Mouse (Mus musculus) left cerebral cortex, postnatal 14 days (tissue): Measurements from ENCODE around the gene Mbip. TPM values are rescaled to one million over a fixed set of nuclear protein-coding genes. Genes with fewer than 3 reads are reported as not detected.

Source experiments
- DNase-seq, 2 experiments: peaks; one replicate each; pipeline ENCODE4 v3.0.0; 2021 to 2022; ENCODE audit warnings: low spot score in 2 of 2, mixed read lengths in 1 of 2
- intact Hi-C: fragments of 180-260 bp; cut with DNase I; formaldehyde crosslinking; loops from one replicate; pipeline ENCODE4 v1.15.1; 2025
- long read RNA-seq, 2 experiments: library from polyadenylated mRNA; stranded (forward); transcript quantifications; one replicate each; pipeline ENCODE4 v2.0.0; 2021
- total RNA-seq, 2 experiments: library from RNA; stranded (reverse); gene quantifications; 2 replicates each; pipeline ENCODE4 v1.2.3; 2021

Mbip gene
- total RNA-seq: 10 to 100 TPM; 18.9 to 19.3 TPM
- long read RNA-seq, experiment 1, transcript Mbip-201 (9 exons, 1,512 nt): major isoform, 5 of 19 reads
- long read RNA-seq, experiment 1, partial matches to known transcripts: 1 of 19 reads
- long read RNA-seq, experiment 1, other reads (novel, unspliced or antisense): 12 of 19 reads
- long read RNA-seq, experiment 2, transcript Mbip-201 (9 exons, 1,512 nt): major isoform, 5 of 14 reads
- long read RNA-seq, experiment 2, partial matches to known transcripts: 1 of 14 reads
- long read RNA-seq, experiment 2, other reads (novel, unspliced or antisense): 5 of 14 reads

- peak; percentile 99 for DNase-seq
- intact Hi-C loops: no loop called here
Observed at GRCm38 (mm10) chr12:56345367-56346089, at the start of gene Mbip. Mbip (minus strand) TSS chr12:56345894.

GRCm38 (mm10) chr12:56387647-56388205 lies 42.0 kb upstream of the Mbip start:
- no peak for DNase-seq
- intact Hi-C loops: no loop called here

- no peak for DNase-seq
- intact Hi-C loops: no loop called here
Observed at GRCm38 (mm10) chr12:56386955-56387646, 41.4 kb upstream of the Mbip start.

GRCm38 (mm10) chr12:56344771-56345314 lies 851 bp downstream of the Mbip start:
- intact Hi-C loops: no loop called here
- DNase-seq: no peak

GRCm38 (mm10) chr12:56339295-56340056 lies 6.2 kb downstream of the Mbip start:
- DNase-seq: no peak
- intact Hi-C loops: no loop called here

GRCm38 (mm10) chr12:56333461-56333860 lies 12.2 kb downstream of the Mbip start:
- no peak for DNase-seq
- intact Hi-C loops: no loop called here

GRCm38 (mm10) chr12:56332475-56332874 lies 13.2 kb downstream of the Mbip start:
- no peak for DNase-seq
- intact Hi-C loops: no loop called here

GRCm38 (mm10) chr12:56327448-56327998 lies 18.2 kb downstream of the Mbip start:
- DNase-seq: no peak
- intact Hi-C loops: no loop called here

- no peak for DNase-seq
- intact Hi-C loops: no loop called here
Observed at GRCm38 (mm10) chr12:56325851-56326250, 19.8 kb downstream of the Mbip start.

- intact Hi-C loops: no loop called here
- no peak for DNase-seq
Observed at GRCm38 (mm10) chr12:56318941-56319340, 26.8 kb downstream of the Mbip start.

GRCm38 (mm10) chr12:56318059-56318458 lies 27.6 kb downstream of the Mbip start:
- no peak for DNase-seq
- intact Hi-C loops: no loop called here

GRCm38 (mm10) chr12:56305758-56306157 lies 39.9 kb downstream of the Mbip start:
- no peak for DNase-seq
- intact Hi-C loops: no loop called here

- no peak for DNase-seq
- intact Hi-C loops: no loop called here
Observed at GRCm38 (mm10) chr12:56302321-56303017, 43.2 kb downstream of the Mbip start.

- intact Hi-C loops: no loop called here
- no peak for DNase-seq
Observed at GRCm38 (mm10) chr12:56301487-56302293, 44.0 kb downstream of the Mbip start.

- no peak for DNase-seq
- intact Hi-C loops: no loop called here
Observed at GRCm38 (mm10) chr12:56299610-56300009, 46.1 kb downstream of the Mbip start.

- intact Hi-C loops: no loop called here
- DNase-seq: no peak
Observed at GRCm38 (mm10) chr12:56298919-56299318, 46.8 kb downstream of the Mbip start.
